Mouse (Mus musculus) heart, embryonic 11.5 days (tissue): ENCODE measurements around the gene Ceacam2. TPM values are rescaled to one million over a fixed set of nuclear protein-coding genes. Genes with fewer than 3 reads are reported as not detected.
"Not testable (repeated sequence)": the region's sequence is repeated elsewhere in the genome, so short reads cannot be mapped to it uniquely, and the experiment has no call there.

Experiments
- ATAC-seq: fragments of 200-750 bp; cut with Nextera tagmentation; replicated peaks from 2 replicates; pipeline ENCODE4 v1.8.0; 2017; ENCODE audit warnings: moderate library complexity; ENCODE audit not compliant: insufficient number of reproducible peaks, low FRiP score, low TSS enrichment
- H3K27ac ChIP-seq: fragments of 300-500 bp; sonication (generic); 2 replicates; pipeline ENCODE4 v1.5.1; 2014; ENCODE audit warnings: mild to moderate bottlenecking, low read depth, low read length
- H3K27me3 ChIP-seq: fragments of 300-500 bp; sonication (generic); 2 replicates; pipeline ENCODE4 v1.6.1; 2014; ENCODE audit warnings: mild to moderate bottlenecking, low read length, mixed read lengths; ENCODE audit not compliant: control insufficient read depth, insufficient read depth
- H3K36me3 ChIP-seq: fragments of 300-500 bp; sonication (generic); 2 replicates; pipeline ENCODE4 v1.6.1; 2014; ENCODE audit warnings: mild to moderate bottlenecking, low read length, moderate library complexity, mixed read lengths; ENCODE audit not compliant: control insufficient read depth, insufficient read depth
- H3K4me1 ChIP-seq: fragments of 300-500 bp; sonication (generic); 2 replicates; pipeline ENCODE4 v1.6.1; 2014; ENCODE audit warnings: low read length; ENCODE audit not compliant: control insufficient read depth, insufficient read depth
- H3K4me2 ChIP-seq: fragments of 300-500 bp; sonication (generic); 2 replicates; pipeline ENCODE4 v1.6.1; 2014; ENCODE audit warnings: mild to moderate bottlenecking, moderate library complexity
- H3K4me3 ChIP-seq: fragments of 300-500 bp; sonication (generic); 2 replicates; pipeline ENCODE4 v1.5.1; 2014; ENCODE audit warnings: low read depth, low read length
- H3K9ac ChIP-seq: fragments of 300-500 bp; sonication (generic); 2 replicates; pipeline ENCODE4 v1.6.1; 2014; ENCODE audit warnings: mild to moderate bottlenecking, low read depth, low read length, moderate library complexity
- H3K9me3 ChIP-seq: fragments of 300-500 bp; sonication (generic); replicated peaks from 2 replicates; pipeline ENCODE4 v1.6.1; 2016; ENCODE audit warnings: low read length; ENCODE audit not compliant: control insufficient read depth
- WGBS: fragments of 180-500 bp; shearing (Covaris S2); extraction: QIAGEN DNeasy Blood & Tissue Kit; methylation state at CpG from one replicate; pipeline ENCODE4 v1.1.7; 2014; ENCODE audit not compliant: insufficient replicate concordance; 5-methylcytosine and 5-hydroxymethylcytosine counted together
- polyA plus RNA-seq: library from polyadenylated mRNA; unstranded; fragments of >200 nt; fragmentation: Nextera tagmentation; extraction: Ambion mirVana; gene quantifications from 2 replicates; pipeline ENCODE4 v1.2.1, GENCODE M21; 2014

The Ceacam2 gene
- polyA plus RNA-seq, 1 experiment from 2014 or later: not detected

DNA sequence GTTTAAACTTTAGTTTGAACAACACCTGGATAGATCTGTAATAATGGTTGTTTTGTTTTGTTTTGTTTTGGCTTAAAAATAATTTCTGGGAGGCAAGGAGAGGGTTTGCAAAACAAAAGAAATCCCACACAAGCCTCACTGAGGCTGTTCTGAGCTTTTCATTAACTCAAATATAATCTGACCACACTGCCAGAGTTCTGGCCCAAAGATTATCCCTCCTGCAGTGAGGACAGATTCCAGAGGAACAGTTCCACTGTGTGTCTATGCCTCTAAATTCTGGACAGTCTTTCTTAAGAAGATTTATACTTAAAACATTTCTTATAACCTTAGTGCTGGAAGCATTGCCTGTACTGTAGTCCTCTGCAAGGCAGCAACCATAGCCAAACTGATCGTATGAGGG is 45.0 kb downstream of the Ceacam2 start:
- Histone ChIP-seq H3K36me3 (no peaks in the 10 kb centered on the region), H3K4me2 (no peak overlapping the region), H3K9me3 (no peaks in the 10 kb centered on the region), H3K4me1 (no peaks in the 10 kb centered on the region), H3K27ac (no peak overlapping the region), H3K9ac (no peak overlapping the region), H3K27me3 (no peaks in the 10 kb centered on the region), H3K4me3 (no peak overlapping the region)
- ATAC-seq: no peak
- 79% methylated on average over 1 of the region's 1 CpGs for WGBS

DNA sequence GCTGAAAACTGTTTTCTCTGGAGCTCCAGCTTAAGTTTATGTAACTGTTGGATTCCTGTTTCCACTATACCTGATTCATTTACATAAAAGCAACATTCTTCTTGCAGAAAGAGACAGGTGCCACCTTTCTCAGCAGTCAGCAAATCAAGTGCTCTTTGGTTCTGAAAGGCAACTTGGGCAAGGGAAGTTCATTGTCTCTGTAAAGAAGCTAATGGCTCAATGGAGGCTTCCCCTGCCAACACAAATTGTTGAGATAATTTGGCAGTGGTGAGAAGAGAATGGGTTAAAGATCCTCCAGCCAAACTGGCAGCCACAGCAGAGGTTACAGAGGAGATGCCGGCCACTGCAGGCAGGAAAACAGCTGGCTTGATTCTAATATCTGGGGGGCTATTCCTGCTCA is 49.0 kb downstream of the Ceacam2 start:
- H3K9ac ChIP-seq, H3K4me2 ChIP-seq, H3K4me1 ChIP-seq, H3K27ac ChIP-seq, ATAC-seq, H3K27me3 ChIP-seq, H3K4me3 ChIP-seq, H3K9me3 ChIP-seq, H3K36me3 ChIP-seq: not testable (repeated sequence)
- no CpG with 5 or more reads among the region's 1 CpGs for WGBS

DNA sequence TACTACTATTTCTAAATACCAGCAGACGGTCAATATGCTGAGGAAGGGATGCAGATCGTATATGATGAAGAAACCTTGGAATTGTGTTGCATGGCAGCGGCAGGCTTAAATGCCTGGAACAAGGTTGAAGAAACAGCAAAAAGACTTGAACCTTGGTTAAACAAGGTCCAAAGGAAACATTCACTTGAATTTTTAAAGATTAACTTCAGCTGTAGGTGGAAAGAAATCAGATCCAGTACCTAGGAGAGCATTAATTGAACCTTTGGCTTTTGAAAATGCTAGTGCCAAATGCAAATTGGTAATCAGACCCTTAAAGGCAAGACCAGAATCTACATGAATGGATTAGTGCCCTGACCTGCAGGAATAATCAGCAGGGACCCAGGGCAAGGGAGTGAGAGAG is 50.3 kb downstream of the Ceacam2 start:
- not testable (repeated sequence) for H3K4me2 ChIP-seq, H3K9ac ChIP-seq, H3K9me3 ChIP-seq, H3K36me3 ChIP-seq, ATAC-seq, H3K4me1 ChIP-seq, H3K4me3 ChIP-seq, H3K27me3 ChIP-seq, H3K27ac ChIP-seq
- WGBS: 87% methylated on average over 3 of the region's 3 CpGs

DNA sequence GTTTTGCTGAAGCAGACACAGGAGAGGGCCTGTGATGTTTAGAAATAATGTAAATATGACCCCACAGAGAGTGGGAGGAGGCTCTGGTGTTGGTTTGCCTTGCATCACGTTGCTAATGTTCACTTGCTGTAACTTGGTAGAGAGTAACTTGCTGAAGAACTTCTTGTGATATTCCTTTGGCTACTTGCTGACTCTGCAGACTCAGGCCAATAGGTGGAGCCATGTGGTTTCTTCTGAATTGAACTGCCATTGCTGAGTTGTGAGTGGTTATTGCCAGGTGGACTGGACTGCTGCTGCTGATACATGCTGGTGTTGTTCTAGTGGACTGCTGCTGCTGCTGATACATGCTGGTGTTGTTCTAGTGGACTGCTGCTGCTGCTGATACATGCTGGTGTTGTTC is 53.5 kb downstream of the Ceacam2 start:
- 24% methylated on average over 1 of the region's 1 CpGs for WGBS
- Histone ChIP-seq H3K27me3 (no peaks in the 10 kb centered on the region), H3K4me1 (no peaks in the 10 kb centered on the region), H3K27ac (no peak overlapping the region), H3K9ac (no peak overlapping the region), H3K4me2 (no peak overlapping the region), H3K36me3 (no peaks in the 10 kb centered on the region), H3K4me3 (no peak overlapping the region), H3K9me3 (no peaks in the 10 kb centered on the region)
- no peak for ATAC-seq

DNA sequence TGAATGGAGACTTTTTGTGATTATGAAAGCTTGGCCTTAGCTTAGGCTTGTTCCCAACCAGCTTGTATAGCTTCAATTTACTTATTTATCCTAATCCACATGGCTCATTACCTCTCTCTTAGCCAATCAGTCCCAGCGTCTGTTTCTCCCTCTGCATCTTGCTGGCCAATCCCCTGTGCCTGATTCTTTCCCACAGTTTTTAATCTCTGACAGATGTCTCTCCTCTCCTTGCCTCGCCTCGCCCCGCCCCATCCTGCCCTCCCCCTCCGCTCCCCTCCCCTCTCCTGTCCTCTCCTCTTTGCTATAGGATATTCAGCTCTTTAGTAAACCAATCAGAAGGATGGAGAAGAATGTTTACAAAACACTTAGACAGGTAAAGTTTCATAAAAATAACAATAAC is 54.6 kb downstream of the Ceacam2 start:
- no peak for ATAC-seq
- Histone ChIP-seq H3K27me3 (no peaks in the 10 kb centered on the region), H3K4me1 (no peaks in the 10 kb centered on the region), H3K36me3 (no peaks in the 10 kb centered on the region), H3K4me3 (no peak overlapping the region), H3K27ac (no peak overlapping the region), H3K9ac (no peak overlapping the region), H3K9me3 (no peaks in the 10 kb centered on the region), H3K4me2 (no peak overlapping the region)
- 48% methylated on average over 5 of the region's 5 CpGs for WGBS

DNA sequence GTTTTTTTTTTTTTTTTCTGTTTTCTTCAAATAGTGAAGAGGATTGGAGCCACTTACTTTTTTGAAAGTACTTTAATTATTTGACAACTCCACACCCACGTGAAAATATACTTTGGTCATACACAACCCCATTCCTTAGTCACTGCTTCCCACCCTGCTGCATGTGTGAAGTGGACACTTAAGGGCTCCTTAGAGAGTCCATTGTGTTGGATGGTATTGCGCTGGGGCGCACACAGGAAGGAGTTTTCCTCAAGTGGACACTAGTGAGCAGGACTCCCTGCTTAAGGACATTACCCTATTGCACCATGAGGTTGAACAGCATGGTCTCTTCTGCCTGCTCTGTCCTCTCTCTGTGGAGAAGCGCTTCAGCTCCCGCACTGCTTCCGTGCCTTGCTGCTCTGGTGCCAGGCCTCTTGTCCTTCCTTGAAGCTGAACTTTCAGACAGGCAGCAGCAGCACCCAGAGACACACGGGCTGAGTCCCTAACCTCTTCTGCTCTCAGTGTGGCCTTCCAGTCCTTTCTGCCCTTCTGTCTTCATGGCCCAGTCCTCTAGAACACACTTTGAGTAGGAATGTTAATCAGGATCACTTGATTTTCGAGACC is 56.4 kb downstream of the Ceacam2 start:
- no peaks in the 10 kb centered on the region for H3K36me3 ChIP-seq
- no peaks in the 10 kb centered on the region for H3K9me3 ChIP-seq
- ATAC-seq: no peak
- no peak overlapping the region for H3K4me2 ChIP-seq
- H3K27me3 ChIP-seq: no peaks in the 10 kb centered on the region
- no peaks in the 10 kb centered on the region for H3K4me1 ChIP-seq
- H3K27ac ChIP-seq: no peak overlapping the region
- H3K4me3 ChIP-seq: no peak overlapping the region
- WGBS: 64% methylated on average over 8 of the region's 8 CpGs
- H3K9ac ChIP-seq: no peak overlapping the region

DNA sequence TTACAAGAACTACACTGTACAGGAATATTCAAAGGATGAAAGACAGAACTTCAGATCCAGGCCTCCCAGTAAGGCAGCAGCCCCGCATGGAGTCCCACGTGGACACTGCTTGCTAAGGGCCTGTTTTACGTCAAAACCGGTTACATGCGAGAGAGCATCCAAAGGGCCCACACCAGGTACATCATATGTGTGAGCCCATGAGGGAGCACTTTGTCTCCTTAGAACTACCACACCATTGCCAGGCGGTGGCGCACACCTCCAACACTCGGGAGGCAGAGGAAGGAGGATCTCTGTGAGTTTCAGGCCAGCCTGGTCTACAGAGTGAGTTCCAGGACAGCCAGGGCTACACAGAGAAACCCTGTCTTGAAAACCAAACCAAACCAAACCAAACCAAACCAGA is 58.9 kb downstream of the Ceacam2 start:
- not testable (repeated sequence) for ATAC-seq, H3K9ac ChIP-seq, H3K4me2 ChIP-seq, H3K36me3 ChIP-seq, H3K4me1 ChIP-seq, H3K9me3 ChIP-seq, H3K27ac ChIP-seq, H3K27me3 ChIP-seq, H3K4me3 ChIP-seq
- WGBS: 50% methylated on average over 8 of the region's 8 CpGs

DNA sequence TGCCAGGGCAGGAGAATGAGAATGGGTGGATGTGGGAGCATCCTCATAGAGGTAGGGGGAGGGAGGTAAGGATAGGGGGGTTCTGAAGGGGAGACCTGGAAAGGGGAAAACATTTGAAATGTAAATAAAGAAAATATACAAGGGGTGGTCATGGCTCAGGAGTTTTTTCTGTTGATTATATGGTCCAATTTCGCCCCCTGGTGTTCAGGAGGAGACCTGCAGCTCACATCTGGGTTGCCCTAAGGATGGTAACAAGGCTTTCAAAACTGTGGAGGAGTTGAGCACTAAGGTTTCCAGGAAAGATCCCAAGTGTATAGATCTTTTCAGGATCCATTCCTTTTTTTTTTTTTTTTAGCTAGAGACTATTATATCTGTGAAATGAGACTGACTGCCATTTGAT is 60.2 kb downstream of the Ceacam2 start:
- Histone ChIP-seq H3K27me3 (no peaks in the 10 kb centered on the region), H3K36me3 (no peaks in the 10 kb centered on the region), H3K27ac (no peak overlapping the region), H3K4me1 (no peaks in the 10 kb centered on the region), H3K9me3 (no peaks in the 10 kb centered on the region), H3K4me3 (no peak overlapping the region), H3K9ac (no peak overlapping the region), H3K4me2 (no peak overlapping the region)
- 0% methylated on average over 1 of the region's 1 CpGs for WGBS
- no peak for ATAC-seq

DNA sequence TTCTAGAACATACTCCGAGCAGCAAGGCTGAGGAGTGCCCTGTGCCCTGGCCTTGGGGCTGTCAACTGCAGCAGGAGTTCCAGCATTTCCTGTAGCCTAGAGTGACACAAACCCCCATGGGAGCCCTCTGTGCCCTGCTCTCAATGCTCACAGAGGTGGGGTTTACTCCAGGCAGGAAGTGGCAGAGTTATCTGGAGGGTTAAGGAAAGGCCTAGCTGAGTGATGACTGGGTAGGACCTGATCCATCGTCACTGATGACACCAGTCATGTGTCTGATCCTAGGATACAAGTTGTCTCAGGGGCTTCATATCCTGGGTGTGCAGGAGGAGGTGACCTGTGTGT is 61.9 kb downstream of the Ceacam2 start:
- not testable (repeated sequence) for ATAC-seq, H3K4me1 ChIP-seq, H3K9me3 ChIP-seq, H3K27me3 ChIP-seq, H3K27ac ChIP-seq, H3K4me3 ChIP-seq, H3K36me3 ChIP-seq, H3K4me2 ChIP-seq, H3K9ac ChIP-seq
- 47% methylated on average over 1 of the region's 2 CpGs for WGBS
